Mouse (Mus musculus) embryo, embryonic 9.5 days (tissue): ENCODE results near the gene Epha6.

Source experiments
- DNase-seq: peaks from one replicate; pipeline ENCODE4 v3.0.0-alpha.2; 2017; ENCODE audit errors: extremely low spot score

Gene Epha6

DNA sequence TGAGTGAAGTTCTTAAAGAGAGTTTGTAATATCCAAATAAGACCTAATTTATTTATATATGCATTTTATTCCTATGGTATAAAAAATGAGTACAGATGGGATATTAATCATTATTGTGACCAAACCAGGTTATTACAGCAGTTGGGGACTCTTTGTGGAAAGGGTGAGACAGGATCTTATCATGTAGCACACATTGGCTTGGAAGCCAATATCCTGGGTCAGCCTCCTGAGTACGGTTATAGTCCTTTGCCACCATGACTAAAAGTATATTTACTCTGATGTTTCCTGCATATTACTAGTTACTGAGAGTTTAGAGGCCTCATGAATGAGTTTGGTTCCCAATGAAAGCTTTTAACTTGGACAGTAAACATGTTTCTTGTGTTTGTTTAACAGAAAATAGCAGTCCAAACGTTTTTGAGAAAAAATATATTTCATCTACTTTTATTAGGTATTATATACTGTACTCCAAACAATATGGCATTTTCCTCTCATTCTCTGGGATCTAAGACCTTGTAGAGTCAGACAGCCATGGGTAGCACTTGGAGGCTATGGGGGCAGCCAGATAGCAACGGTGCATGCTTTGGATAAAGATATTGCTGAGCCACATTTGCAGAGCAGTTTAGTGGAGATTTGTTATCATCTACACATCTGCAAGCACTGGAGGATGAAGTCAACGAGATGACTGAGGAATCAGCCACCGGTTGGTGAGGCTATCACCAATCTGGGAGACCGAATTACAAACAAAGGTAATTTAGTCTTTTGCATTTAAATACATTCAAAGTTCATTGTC, 340.4 kb downstream of the Epha6 start:
- DNase-seq: no peak

DNA sequence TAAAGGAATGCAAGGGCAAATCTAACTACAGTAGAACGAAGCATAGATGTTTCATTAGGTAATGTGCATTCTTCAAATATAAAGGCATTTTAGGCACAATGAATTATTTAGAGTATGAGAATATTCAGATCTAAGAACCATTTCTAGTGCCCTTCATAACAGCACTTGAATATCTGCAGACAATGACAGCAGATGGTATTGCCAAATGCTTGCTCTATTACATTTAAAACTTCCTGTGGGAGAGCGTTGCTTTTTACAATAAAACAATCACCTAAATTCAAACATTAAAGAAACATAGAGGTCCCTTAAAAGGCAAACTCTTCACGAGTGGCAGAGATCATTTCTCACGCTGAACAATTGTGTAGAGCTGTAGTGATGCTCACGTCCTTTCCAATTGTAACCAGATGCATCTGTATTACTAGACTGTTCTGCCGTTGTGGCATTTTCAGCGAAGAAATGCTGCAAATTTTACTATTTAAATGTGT, 347.1 kb downstream of the Epha6 start:
- no peak for DNase-seq

DNA sequence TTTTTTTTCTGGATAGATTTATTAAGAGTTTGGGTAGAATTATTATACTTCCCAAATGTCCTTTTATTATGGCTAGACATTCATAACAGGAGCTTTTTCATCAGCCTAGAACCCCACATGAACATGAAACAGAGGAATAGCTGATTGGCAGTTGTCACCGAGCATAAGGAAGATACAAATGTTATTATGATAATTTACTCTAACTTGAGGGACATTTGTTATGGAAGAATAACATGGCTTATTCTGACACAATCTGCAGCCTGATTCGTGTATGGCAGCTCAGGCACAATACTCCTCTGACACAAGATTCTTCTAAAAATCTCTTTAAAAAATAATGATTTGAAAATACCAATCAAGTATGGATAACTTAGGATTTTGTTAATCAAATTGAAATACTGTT, 347.7 kb downstream of the Epha6 start:
- no peak for DNase-seq

DNA sequence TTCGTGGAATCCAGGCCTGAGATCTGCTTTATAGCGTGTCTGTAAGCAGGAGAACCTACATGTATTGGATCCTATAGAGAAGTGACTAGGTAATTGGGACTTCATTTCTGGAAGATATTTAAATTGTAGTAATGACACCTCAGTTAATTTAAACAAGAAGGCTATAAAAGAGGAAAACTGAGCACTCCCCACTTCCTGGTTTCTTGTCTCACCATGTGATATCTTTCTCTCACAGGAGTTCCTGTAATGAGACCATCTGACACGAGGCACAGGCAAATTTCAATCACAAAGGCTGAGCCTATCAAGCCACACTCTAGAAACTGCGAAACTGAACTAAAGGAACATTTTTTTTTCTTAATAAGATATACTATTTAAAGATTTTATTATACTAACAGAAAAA, 348.3 kb downstream of the Epha6 start:
- DNase-seq: no peak

DNA sequence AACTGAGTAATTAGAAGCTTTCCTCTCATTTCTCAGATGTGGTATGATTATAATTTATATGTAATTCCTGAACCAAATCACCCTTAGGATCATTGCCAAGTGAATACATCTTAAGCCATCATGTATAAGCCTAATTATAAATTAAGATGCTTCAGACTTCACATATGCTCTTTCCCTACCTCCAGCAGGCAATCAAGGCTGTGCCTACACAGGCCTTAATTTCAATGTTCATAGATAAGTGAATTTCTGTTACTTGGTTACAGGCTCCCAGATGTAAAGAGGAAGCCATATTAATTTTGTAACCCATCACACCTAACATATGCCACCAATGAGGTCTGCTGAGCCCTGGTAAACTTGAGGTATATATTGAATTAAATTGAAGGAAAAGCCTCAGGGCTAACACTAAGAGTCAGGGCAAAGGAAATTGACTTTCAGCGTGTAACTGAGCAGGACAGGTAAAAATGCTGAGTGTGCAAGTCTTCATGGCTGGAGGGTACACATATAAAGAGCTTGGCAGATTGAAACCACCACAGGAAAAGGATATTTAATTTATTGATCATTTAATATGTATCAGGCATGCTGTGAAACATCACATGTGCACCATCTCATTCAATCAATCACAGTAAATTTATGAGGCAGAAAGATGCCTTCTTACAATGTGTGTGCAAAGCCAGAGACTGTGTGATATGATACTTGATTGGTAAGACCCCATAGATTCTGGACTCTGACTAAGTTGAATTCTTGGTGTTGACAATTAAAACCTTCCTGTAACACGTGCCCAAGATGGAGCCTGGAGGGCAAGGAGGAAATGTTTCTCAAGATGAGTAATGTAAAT, 365.8 kb downstream of the Epha6 start:
- DNase-seq: no peak

DNA sequence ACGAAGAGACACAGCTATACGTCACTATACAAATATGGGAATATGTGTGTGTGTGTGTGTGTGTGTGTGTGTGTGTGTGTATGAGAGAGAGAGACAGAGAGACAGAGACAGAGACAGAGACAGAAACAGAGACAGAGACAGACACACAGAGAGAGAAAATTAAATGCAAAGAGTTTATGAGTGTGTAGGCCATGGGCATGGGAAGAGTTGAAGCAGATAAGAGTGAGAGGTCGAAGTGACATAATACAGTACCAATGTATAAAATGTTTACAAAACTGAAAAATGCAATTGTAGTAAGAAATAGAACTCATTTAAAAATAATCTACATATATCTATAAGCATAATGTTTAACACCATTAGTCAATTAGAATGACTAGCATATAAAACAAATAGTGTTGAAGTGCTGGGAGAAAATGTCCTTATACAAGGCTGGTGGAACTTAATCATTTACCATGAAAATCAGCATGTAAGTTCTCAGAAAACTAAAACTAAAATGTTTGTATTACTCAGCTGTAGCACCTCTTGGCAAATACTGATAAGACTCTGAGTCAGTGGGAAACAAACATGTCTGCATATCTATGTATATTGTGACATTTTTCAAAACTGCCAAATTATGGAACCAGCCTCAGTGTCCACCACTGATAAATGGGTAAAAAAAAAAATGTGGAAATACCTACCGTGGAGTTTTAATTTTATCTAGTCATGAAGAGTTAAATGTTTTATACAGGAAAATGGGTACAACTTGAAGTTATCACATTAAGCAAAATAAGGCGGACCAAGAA, 371.2 kb downstream of the Epha6 start:
- no peak for DNase-seq

DNA sequence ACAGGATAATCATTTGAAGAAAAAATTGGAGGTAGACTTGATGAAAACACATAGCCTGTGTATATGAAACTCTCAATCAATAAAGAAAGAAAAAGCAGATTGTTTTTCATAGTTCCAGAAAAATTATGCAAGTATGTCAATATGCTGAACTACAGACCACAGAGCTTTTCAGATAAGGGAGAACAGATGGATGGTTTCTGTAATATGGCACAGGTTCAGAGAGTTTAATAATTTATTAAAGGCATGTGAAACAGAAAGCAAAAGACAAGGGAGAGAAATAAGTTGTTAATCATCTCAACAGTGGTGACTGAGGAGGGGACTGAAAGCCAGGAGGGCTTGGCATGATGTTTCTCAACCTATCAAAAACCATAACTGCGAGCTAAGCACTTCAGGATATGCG, 372.3 kb downstream of the Epha6 start:
- no peak for DNase-seq

DNA sequence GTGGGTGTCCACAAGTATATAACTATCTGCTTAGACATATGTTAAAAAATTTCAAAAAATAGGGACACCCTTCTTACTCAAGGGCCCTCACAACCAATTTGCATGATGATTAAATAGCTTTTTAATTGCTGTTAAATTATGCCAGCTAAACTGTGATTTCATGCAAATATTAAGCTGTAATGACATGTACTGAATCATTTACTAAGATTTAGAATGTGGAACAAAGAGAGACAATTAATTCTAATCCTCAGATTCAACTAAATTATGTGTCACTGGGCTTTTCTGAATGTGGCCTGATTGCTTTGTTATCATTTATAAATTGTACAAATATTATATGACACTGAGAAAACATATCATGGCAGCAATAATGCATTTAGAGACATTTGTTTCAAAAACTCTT, 396.2 kb downstream of the Epha6 start:
- no peak for DNase-seq

DNA sequence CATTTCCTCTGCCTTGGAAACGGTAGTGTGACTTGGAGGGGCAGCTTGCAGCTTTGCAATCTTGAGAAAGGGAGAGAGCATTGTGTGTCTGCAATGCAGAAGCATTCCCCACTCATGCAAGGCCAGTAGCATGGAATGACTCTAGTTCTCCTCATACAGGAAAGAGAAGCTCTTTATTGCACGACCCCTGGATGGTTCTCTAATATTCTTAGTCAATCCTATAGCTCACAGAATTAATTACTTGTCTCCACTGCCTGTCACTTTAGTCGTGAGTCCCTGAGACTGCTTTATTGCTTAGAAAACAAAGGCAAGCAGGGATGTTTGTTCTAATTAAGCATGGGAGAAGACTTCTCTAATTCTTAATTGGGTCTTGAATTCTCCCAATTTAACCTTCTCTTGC, 429.8 kb downstream of the Epha6 start:
- peak; percentile 2 for DNase-seq

DNA sequence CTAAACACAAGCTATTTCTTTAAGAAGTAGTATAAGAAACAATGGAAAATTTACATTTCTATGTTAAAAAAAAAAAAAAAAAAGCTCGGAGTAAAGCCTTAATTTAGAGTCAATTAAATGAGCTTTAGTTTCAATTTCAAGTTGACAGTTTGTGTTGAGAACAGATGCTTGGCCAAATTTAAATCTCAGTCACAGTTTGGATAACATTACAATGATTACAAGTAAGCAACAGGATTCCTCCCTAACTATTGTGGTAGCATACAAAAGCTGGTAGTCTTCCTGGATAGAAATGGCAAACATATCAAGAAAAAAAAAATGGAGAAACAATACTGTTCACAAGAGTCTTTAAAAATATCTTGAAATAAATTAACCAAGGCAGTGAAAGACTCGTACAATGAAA, 452.9 kb downstream of the Epha6 start:
- DNase-seq: no peak

DNA sequence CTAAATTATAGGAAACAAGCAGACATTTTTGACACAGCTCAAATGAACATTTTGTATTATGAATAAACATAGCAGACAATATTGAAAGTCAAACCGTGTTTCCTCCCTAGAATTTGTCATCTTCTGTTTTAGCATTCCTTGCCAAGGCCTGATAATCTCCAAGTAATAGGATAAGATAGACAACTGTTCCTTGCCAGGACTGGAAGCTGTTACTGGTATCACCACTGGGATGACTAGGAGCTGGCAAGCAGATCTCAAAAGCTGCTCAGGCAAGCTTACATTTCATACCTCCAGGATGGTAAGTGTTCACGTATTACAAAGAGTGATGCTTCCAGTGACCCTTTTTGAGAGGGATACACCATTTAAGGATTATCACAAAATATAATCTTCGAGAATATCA, 461.0 kb downstream of the Epha6 start:
- DNase-seq: no peak

DNA sequence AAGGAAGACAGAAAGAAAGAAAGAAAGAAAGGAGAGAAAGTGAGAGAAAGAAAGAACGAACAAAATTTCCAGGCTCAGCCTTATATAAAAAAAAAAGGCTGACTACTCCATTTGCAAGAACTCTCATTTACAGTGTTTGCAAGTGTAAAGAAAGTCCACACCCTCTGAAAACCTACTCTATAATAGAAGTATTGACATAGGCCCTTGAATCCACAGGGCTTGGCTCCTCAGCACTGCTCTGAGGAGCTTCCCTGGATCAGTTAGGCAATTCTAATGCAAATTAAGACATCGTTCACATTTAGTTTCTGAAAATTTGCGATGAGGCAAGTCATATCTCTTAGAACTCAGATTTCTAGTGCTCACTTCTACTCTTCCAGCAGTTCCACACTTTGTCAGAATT, 483.9 kb downstream of the Epha6 start:
- no peak for DNase-seq

DNA sequence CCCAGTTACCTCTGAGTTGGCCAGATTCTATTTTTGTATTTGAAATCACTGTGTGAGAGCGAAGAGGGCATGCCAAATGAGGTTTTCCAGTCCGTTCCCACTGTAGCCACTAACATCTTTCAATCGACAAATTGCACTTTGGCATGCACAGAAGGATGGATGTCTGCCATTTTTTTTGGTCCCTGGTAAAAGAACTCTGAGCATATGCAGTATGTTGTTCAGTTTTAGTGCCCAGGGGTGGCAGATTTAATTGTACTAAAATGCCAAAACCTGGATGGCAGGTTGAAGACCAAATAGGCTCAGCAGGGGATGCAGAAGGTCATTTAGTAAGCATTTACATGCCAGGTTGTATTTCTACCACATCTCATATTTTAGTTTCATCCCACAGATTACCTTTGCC, 503.1 kb downstream of the Epha6 start:
- DNase-seq: no peak

DNA sequence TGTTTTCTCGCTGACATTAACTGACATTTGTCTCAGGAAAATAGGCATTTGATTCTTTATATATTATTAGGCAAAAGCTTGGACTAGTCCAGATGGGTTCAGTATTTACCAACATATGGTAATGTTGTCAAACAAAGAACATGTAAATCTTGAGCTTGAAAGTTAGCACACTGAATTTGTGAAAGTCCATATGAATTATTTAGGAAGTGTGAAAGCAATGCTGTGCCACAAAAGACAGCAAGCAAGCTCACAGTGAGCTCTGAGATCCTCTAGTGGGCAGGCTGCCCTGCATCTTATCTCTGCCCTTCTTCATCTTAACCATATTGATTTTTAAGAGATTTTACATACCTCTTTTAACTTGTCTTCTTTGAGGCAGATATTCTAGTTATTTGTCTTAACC, 510.0 kb downstream of the Epha6 start:
- no peak for DNase-seq

DNA sequence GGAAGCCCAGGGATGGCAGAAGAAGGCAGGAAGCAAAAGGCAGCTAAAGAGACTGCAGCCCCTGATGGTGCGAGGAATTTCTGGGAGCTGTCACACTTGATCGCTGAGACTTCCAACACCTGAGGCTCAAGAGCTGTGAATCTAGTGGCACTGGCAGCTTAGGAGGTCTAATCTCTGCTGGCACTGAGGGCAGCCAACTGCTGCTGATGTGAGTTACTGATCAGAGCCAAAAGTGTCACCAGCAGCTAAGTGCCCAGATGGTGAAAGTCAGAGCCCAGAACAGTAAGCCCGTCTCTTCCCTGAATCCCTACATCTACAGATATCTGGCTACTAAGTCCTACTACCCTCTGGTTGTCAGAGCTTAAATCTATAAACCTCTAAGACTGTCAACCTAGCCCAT, 518.4 kb downstream of the Epha6 start:
- DNase-seq: no peak

DNA sequence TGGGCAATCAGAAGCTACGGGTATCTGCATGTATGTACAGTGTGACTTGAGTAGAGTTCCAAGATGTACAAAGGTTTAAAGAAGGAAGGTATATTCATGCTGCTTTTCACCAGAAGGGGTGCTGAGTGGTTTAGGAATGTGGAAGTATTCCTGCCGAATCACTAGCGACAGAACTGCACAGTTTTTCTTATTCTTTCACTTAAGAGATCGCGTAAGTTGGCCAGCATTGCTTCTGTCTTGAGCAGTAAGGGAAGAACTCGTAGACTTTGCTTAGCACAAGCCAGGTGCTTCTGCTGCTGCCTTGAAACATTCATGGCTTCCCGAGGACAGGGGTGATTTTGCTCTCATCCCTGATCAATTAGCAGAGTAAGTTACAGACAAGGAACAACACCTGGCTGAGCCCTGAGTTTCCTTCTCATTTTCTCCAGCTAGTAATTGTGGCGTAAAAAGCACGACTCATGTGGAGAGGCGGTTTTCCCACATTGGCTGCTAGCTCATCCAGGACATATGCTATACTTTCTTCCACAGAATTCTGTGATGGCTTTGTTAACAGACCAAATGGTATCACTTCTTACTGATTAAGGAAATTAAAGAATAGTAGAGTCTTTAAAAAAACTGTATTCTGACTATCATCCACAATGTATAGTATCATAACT, 534.7 kb downstream of the Epha6 start:
- DNase-seq: no peak

DNA sequence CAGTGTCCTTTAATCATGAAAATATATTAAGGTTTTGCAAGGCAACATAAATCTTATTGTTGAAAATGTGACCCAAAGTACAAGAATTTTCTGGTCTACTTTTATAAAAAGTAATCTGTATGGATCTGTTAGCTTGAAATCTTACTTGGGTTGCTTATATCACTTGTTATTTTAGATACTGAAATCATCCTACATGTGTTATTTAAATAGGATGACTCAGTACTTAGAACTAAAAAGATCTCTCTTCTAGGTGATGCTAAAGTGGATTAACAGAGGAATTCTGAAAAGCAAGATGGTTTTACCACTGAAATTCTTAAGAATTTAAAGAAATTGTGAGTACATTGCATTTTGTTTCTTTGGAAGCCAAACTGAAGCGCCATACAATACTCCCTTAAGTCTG, 561.5 kb downstream of the Epha6 start:
- no peak for DNase-seq

DNA sequence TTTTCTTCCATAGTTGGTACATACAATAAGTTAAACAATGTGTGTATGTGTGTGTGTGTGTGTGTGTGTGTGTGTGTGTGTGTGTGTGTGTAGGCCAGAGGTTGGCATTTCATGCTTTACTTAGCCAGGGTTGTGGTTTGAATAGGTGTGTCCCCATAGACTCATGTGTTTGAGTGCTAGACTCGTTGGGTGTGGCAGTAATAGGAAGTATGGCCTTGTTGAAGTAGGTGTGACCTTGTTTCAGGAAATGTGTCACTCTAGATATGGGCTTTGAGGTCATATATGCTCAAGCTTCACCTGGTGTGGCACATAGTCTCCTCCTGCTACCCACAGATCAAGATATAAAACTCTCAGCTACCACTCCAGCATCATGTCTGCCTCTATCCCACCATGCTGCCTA, 577.0 kb downstream of the Epha6 start:
- DNase-seq: no peak

DNA sequence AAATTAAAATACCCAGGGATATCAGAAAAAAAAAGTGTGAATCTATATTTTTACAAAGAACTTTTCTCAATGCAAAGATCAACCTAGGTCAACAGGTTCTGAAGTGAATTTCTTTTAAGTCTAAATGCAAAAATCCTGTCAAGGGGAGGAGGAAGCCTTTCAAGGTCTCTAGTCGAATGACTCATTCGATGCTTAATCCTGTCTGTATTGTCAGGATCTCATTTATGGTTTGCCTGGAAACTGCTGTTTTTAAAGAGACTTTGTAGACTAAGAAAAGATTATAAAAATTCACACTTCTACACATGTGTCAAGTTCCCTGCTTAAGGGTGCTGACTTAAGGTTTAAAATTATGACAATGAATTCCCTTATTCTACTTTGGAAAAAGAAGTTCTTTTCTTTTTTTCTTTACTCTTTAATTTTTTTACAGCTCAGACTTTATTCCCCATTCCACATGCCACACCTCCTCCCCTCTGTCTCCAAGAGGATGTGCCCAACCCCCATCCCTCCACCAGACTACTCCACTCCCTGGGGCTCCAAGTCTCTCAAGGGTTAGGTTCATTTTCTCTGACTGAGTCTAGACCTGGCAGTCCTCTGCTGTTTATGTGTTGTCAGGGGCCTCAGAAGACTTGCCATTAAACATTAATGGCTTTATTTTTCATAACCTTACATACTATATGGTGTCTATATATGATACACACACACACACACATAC, 598.3 kb downstream of the Epha6 start:
- DNase-seq: no peak

DNA sequence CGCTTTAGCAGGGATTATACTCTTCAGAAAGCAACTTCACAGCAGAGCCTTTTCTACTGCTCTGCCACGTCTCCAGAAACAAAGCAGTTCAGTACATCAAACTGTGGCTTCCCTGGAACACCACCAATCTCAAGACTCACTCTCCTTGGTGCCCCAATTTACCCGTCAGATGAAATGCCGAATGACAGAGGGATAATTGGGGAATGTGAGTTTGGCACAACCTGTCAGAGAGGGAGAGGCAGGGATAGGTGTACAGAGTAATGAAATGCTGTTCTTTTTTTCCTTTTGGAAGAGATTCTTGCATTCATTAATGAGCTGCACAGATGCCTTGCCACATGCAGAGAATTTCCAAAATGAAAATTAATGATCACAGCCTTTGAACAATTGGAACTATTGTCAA, 635.5 kb downstream of the Epha6 start:
- DNase-seq: no peak

DNA sequence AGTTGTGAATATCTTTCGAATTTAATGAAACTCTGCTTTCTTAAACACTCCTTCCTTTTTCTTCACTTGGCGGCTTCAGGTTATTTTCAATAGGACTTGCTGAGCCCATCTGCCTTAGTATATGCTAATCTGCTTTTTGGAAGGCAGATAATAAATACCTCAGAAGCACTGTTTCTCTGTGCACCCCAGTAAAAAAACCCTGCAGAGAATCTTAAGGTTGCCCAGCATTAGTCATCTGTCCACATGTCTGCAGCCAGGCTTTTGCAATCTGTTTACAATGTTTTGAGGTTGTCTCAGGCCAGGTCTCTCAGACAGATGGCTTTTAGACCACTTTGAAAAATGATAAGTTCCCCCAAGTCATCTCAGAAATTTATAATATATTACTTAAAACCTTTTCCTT, 649.6 kb downstream of the Epha6 start:
- no peak for DNase-seq
